Mouse (Mus musculus): Measurements from ENCODE around the gene Prss32.
"Not testable (repeated sequence)": the region's sequence is repeated elsewhere in the genome, so short reads cannot be mapped to it uniquely, and the experiment has no call there.

Gene Prss32

DNA sequence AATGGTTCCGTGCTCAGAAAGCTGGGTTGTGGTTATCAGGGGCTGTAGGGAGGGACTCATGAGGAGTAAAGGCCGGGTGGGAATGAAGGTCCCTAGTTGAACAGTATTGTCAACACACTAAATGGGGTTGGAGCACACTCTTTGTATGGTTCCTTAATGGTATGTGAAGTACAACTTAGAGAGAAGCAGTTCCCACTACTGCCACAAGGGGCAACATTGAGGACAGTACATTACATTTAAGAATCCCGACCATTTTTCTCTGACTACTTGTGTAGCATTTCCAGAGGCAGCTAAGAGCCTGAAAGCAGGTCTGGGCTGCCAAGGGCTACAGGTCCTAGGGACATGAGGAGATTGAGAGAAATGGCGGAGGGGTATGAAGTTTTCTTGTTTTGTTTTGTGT, 2.5 kb upstream of the Prss32 start:
- DNase-seq (ENCODE audit: low spot score) = no peak

DNA sequence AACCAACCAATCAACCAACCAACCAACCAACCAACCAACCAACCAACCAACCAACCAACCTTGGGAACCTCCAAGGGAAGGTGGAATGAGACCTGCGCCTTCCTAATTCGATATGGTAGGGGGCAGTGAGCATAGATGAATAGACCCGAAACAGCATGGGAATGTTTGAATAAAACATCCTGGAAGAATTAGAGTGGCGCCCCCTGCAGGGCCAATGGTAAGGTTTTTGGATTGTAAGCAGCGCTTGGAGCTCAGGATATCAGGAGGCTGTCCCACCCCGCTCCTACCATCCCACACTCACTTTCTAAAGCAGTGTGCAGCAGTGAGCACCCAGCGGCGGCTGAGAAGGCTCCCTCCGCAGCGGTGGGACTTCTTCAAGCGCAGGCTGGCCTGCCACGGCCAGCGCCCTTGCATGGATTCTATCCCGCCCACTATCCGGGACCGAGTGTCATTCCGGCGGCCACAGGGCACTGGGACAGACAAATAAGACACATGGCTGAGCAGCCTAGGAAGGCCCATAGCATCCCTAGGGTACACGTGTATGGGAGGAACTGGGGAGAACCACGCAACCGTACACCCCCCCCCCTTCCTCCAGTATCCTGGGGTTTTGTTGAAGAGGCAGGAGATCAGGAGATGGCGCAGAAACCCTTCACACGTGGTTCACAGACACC, 379 bp upstream of the Prss32 start:
- no peak for DNase-seq (ENCODE audit: low spot score)

DNA sequence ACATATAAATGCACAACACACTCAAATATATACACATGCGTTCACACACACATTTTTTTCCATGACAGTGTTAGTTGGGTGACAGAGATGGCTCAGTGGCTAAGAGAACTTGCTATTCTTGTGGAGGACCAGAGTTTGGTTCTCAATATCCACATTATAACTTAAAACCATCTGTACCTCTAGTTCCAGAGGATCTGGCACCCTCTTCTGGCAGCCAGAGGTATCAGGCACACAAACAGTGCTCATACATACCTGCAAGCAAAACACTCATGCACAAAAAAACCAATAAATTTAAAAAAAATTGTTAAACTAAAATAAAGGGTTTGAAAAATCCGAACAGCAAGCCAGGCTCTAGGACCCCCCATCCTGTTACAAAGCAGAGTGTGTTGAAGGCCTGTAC, 6.4 kb downstream of the Prss32 start:
- no peak for DNase-seq (ENCODE audit: low spot score)

DNA sequence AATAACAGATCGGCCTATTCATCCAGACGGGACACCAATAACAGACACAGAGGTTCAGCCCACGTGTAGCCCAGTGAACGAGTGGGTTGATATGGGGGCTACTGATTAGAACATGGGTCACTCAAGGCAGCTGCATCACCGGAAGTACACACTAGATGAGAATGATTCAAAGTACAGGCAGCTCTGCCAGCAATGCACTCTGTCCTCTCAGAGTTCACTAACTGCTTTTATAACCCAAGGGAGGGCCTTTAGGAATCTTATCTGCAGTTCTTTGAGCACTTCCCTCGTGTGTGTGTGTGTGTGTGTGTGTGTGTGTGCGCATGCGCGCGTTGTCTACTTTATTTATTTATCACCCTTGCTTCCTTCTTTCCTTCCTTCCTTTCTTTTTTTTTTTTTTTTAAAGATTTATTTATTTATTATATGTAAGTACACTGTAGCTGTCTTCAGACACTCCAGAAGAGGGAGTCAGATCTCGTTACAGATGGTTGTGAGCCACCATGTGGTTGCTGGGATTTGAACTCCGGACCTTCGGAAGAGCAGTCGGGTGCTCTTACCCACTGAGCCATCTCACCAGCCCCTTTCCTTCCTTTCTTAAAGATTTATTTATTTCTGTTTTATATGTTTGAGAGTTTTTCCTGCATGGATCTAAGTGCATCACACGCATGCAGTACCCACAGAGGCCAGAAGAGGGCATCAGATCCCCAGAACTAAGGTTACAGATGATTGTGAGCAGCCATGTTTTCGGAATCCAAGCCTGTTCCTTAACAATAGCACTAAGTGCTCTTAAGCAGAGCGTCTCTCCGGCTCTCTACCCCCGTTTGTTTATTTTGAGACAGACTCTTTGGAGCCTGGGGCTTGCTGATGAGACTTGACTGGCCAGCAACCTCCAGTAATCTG, 7.4 kb downstream of the Prss32 start:
- no peak for DNase-seq (ENCODE audit: low spot score)

DNA sequence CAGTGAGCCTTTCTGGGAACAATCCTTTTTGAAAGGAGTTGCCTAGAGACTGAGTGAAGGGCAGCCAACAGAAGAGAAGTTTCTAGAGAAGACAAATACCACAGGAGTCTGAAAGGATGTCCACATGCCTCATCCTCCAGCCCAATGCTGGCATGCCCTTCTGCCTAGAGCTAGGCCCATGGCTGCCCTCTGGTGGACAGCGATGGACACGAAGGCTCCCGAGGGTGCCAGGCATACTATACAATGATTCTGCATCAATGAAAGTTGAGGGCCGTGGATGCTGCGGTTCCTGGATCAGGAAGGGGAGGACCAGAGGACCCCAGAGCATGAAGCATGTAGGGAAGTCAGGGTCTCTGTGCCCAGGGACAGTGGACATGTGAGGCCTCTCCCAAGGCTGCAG, 9.6 kb downstream of the Prss32 start:
- no peak for DNase-seq (ENCODE audit: low spot score)

DNA sequence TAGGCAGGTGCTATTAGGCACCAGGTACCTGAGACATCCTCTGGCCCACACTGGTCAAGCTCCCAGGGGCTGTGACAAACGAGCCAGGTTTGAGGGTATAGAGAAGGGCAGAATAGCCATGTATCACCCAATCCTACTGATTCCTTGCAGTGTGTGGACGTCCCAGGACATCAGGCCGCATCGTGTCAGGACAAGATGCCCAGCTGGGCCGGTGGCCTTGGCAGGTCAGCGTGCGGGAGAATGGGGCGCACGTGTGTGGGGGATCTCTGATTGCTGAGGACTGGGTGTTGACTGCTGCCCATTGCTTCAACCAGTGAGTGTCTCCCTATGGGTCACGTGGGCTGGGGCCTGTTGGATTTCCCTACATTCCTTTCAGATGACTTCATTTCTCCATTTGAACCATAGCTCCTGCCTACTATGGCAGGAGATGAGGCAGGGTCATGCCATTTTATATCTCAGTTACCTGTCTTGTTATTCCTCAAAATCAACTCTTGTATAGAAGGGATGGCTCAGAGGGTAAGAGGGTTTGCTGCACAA, 10.6 kb downstream of the Prss32 start:
- no peak for DNase-seq (ENCODE audit: low spot score)

DNA sequence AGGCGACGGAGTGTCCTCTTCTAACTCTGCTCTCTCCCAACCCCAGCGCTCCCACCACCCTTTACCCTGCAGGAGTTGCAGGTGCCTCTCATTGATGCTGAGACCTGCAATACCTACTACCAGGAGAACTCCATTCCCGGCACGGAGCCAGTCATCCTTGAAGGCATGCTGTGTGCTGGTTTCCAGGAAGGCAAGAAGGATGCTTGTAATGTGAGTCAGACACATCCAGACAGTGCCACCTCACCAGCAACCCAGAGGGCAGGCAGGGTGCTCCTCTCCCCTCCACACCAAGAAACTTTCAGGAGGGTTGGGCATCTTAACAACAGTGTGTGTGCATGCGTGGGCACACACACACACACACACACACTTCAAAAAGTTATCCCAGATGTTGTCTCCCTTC, 13.5 kb downstream of the Prss32 start:
- DNase-seq (ENCODE audit: low spot score) = no peak

DNA sequence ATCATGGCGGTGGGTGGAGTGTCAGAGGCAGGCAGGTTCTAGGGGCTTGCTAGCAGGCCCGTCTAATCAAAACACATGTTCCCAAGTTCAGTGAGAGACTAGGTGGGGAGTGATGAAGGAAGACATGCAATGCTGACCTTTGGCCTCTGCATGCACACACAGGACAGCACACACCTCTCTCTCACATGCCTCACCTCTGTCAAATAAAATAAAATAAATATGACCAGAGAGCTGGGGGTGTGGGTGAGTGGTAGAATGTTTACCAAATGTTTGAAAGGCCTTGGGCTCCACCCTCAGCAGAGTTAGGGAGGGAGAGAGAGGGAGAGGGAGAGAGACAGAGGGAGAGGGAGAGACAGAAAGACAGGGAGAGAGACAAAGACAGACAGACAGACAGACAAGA, 14.3 kb downstream of the Prss32 start:
- no peak for DNase-seq (ENCODE audit: low spot score)

DNA sequence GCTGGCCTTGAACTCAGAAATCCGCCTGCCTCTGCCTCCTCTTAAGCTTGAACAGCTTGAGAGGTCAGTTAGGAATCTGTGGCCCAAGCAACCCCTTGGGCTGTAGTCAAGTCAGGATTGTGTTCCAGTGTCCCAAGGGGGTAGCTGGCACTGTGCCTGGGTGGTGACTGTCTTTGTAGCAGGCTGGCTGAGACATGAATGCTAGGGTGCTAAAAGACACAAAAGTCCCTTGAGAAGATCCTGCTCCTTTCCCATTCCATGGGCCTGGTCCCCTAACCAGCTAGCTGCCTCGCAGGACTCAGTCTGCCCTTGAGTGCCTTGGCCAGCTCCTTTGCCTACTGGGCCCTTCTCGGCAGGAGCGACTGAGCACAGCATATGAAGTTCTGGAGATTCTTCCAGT, 19.3 kb downstream of the Prss32 start:
- DNase-seq (ENCODE audit: low spot score) = no peak

DNA sequence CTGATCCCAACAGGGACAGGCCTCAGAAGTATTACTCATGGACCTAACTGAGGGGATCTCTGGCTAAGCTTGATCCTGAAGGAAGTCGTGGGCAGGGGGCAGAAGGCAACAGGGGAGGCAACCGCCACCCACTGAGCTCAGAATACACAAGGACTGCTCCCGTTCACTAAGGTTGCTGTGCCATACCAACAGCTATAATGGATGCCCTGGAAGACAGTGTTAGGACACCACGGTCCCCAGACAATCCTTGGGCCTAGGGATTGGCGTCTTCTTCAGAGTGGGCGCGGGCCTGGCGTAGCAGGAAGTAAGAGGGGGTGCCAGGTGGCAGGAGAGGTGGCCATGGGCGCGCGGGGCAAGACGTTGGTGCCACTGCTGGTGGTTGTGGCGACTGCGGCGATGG, 24.1 kb downstream of the Prss32 start, which contains the start of gene Prss21:
Gene Prss21, plus strand, starts transcription at position 301 of the 400 bp plus-strand sequence.
- DNase-seq (ENCODE audit: low spot score) = no peak

DNA sequence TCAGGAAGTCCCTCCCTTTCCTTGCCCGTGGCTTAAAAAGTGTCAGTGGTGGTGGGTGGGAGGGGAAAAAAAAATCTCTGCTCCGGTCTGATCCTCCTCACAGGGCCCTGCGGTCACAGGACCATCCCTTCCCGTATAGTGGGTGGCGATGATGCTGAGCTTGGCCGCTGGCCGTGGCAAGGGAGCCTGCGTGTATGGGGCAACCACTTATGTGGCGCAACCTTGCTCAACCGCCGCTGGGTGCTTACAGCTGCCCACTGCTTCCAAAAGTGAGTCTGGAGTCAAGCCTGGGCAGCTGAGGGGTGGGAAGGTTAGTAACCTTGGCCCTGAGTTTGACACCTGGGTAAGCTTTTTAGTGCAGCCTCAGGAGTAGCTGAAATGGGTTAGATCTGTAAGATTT, 24.9 kb downstream of the Prss32 start:
- no peak for DNase-seq (ENCODE audit: low spot score)

DNA sequence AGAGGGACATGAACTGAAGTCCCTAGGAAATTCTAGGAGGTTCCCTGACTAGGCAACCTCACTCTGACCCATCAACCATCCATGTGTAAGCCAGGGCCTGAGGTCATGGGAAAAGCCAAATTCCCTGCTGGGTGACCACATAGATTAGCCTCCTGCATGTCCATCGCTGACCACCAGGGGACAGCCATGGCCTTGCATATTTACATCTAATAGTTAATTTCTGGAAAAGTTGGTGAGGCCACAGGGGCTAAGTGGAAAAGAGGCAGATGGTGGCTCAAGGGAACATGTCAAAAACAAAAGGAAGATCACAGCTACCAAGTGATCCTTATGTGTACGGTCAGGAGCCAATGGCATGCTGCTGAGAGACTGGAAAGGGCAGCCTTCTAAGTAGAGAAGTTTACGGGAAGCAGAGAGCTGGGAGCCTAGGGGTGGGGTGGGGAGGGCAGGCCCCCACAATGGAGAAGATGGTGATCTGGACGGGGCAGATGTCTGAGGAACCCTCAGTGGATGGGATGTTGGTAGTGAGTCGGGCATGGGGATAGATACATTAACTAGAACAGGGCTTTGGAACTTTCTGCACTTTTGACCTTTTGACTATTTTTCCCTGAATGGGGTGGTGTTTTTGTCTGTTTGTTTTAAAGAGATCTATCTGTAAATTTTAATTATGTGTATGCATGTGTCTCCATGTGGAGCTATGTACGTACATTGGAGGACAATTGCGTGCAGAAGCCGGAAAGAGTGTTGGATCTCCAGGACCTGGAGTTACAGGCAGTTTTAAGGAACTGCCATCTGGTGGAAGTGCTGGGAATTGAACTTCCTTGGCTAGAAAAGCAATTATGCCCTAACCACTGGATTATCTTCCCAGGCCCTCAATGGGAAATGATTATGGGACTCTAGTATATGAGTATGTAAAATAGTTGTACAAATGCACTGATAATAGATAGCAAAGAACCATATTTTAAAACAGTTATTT, 30.5 kb downstream of the Prss32 start:
- DNase-seq (ENCODE audit: low spot score) = no peak

DNA sequence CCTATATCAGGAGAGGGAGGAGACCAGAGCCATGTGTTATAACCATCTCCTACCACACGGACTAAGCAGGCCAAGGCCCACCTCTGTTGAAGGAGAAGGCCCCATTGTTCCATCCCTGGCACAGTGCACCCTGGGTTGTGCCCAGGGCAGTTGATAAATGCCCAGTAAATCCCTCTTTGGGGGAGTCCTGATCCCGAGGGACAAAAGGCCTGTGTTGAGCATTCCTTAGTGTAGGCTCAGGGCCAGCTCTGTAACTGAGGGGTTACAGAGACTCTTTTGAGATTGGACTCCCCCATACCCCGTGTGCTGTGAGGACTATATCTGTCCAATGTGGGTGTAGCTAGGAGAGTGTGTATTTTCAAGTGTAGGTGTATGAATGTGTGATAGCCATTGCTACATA, 33.1 kb downstream of the Prss32 start:
- DNase-seq (ENCODE audit: low spot score) = no peak

DNA sequence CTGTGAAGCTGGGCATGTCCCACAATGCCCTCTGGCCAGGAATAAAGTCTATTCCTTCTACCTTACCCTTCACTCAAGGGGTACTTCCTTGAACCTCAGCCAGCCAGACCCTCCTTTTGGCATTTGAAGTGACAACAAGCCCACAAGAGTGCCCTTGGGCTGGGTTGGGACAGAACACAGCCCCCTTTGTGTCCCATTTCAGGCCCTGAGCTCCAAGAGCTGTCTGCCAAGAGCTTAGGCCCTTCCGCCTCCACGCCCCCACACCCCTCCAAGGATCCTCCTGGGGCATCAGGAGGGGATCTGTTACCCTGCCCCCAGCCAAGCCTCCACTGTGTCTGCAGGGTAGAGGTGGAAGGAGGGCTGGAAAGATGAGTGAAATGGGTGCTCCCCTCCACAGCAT, 33.5 kb downstream of the Prss32 start:
- no peak for DNase-seq (ENCODE audit: low spot score)

DNA sequence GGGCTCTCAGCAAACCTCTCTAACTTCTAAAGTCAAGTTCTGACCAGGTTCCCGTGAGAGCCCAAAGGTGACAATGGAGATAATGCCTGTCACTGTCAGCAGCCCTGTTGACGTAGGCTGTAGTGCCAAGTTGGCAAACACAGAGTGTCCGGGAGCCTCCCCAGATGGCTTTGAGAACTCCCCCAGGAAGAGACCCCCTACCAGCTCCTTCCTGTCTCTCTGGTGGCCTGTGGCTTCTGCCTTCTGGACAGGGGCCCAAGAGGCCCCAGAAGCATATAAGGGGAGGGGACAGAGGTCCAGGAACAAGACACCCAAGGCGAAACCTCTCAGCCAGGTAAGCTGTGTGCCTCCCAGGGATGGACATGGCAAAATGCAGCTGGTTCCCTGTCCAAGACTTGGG, 36.9 kb downstream of the Prss32 start, which contains the start of the genes Dcpp1 and Dcpp2:
Gene Dcpp1, plus strand, starts transcription at position 301 of the 400 bp plus-strand sequence.
Gene Dcpp2, plus strand, starts transcription at position 305 of the 400 bp plus-strand sequence.
- not testable (repeated sequence) for DNase-seq (ENCODE audit: low spot score)

All from urinary bladder, postnatal 10 days (tissue).